Mouse (Mus musculus): ENCODE results near the gene C030005K15Rik. TPM values are rescaled to one million over a fixed set of nuclear protein-coding genes. Genes with fewer than 3 reads are reported as not detected.

C030005K15Rik gene
- total RNA-seq, 2 experiments from 2014 or later = 0.23 TPM; not detected in 1

Other genes starting within 250 kb of the C030005K15Rik start
- gene Dcn, start 247.1 kb downstream of the C030005K15Rik start, total RNA-seq (2021) = 10 to 100 TPM; 25.2 to 35.6 TPM
- 1 to 10 TPM; 3.9 TPM for gene Lum, start 161.6 kb downstream of the C030005K15Rik start, total RNA-seq (2021)
- gene Kera, start 119.9 kb downstream of the C030005K15Rik start, total RNA-seq (2021) = not detected
- gene Epyc, start 82.7 kb downstream of the C030005K15Rik start, total RNA-seq (2021) = under 1 TPM; 0.20 to 0.44 TPM
- gene Ccer1, start 33.7 kb downstream of the C030005K15Rik start, total RNA-seq (2021) = not detected

Measured in left cerebral cortex, postnatal 14 days (tissue).